Mouse (Mus musculus) forebrain, embryonic 11.5 days (tissue): ENCODE measurements around the gene Wasf2. TPM values are rescaled to one million over a fixed set of nuclear protein-coding genes. Genes with fewer than 3 reads are reported as not detected.
A peak's percentile ranks its signal among the peaks of the same experiment; 100 is the strongest.

ENCODE experiments used
- ATAC-seq: fragments of 200-750 bp; cut with Nextera tagmentation; replicated peaks from 2 replicates; pipeline ENCODE4 v1.8.0; 2017; ENCODE audit warnings: moderate TSS enrichment; ENCODE audit not compliant: low FRiP score
- DNase-seq: peaks from one replicate; pipeline ENCODE4 v3.0.0-alpha.2; 2017; ENCODE audit warnings: low spot score
- H3K27ac ChIP-seq: fragments of 300-500 bp; sonication (generic); 2 replicates; pipeline ENCODE4 v1.5.1; 2014; ENCODE audit warnings: low read depth, low read length
- H3K27me3 ChIP-seq: fragments of 300-500 bp; sonication (generic); 2 replicates; pipeline ENCODE4 v1.6.1; 2014; ENCODE audit warnings: mild to moderate bottlenecking, low read length, mixed read lengths; ENCODE audit not compliant: control insufficient read depth, insufficient read depth
- H3K36me3 ChIP-seq: fragments of 300-500 bp; sonication (generic); 2 replicates; pipeline ENCODE4 v1.6.1; 2014; ENCODE audit warnings: mild to moderate bottlenecking, low read length, moderate library complexity, mixed read lengths; ENCODE audit not compliant: control insufficient read depth, insufficient read depth
- H3K4me1 ChIP-seq: fragments of 300-500 bp; sonication (generic); replicated peaks from 2 replicates; pipeline ENCODE4 v1.6.1; 2014; ENCODE audit warnings: low read length, mixed read lengths; ENCODE audit not compliant: control insufficient read depth, insufficient read depth
- H3K4me2 ChIP-seq: fragments of 300-500 bp; sonication (generic); 2 replicates; pipeline ENCODE4 v1.6.1; 2014; ENCODE audit warnings: low read depth, mild to moderate bottlenecking, low read length, moderate library complexity, mixed read lengths; ENCODE audit not compliant: severe bottlenecking
- H3K4me3 ChIP-seq: fragments of 300-500 bp; sonication (generic); 2 replicates; pipeline ENCODE4 v1.5.1; 2014; ENCODE audit warnings: low read depth, low read length
- H3K9ac ChIP-seq: fragments of 300-500 bp; sonication (generic); 2 replicates; pipeline ENCODE4 v1.6.1; 2014; ENCODE audit warnings: low read length
- H3K9me3 ChIP-seq: fragments of 300-500 bp; sonication (generic); 2 replicates; pipeline ENCODE4 v1.6.1; 2016; ENCODE audit warnings: low read length, mixed read lengths; ENCODE audit not compliant: control insufficient read depth
- WGBS: fragments of 180-500 bp; shearing (Covaris S2); extraction: QIAGEN DNeasy Blood & Tissue Kit; methylation state at CpG from one replicate; pipeline ENCODE4 v1.1.7; 2014; 5-methylcytosine and 5-hydroxymethylcytosine counted together
- polyA plus RNA-seq: library from polyadenylated mRNA; unstranded; fragments of >200 nt; fragmentation: Nextera tagmentation; extraction: Ambion mirVana; gene quantifications from 2 replicates; pipeline ENCODE4 v1.2.1, GENCODE M21; 2014

Gene Wasf2
- polyA plus RNA-seq, 1 experiment from 2014 or later = 28.8 TPM

DNA sequence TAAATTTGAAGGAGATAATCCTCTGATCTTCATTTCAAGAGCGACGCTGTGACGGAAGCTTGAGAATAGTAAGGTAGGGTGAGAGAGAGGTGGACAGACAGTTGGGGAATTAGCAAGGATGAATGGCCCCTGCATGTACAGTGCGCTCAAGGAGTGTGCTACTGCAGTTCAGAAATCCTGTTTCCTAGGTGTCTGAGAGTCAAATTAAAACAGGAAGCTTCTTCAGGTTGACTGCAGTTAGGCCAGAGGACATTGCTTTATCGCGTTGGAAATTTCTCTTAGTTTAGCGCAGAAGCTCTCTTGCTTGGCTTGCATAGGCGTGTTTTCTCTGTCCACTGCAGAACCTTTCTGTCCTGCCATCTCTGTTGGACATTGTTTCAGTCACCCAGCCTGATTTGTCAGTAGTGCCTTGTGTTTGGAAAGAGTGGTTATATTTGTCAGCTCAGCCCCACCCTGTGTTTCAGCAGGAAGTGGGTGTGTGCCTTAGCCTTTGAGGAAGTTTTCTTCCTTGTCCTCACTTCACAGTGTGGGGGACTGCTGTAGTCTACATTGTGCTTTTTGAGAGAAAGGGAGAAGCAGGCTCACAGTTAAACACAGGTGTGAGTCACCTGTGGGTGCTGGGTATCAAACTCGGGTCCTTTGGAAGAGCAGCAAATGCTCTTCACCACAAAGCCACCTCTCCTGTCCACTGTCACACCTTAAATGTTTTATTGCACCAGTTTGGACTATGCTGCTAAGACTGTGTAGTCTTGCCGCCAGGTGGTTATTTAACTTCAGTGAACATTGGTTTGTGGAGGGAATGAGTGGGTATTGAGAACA lies 39.1 kb downstream of the Wasf2 start:
- WGBS = 91% methylated on average over 10 of the region's 10 CpGs

DNA sequence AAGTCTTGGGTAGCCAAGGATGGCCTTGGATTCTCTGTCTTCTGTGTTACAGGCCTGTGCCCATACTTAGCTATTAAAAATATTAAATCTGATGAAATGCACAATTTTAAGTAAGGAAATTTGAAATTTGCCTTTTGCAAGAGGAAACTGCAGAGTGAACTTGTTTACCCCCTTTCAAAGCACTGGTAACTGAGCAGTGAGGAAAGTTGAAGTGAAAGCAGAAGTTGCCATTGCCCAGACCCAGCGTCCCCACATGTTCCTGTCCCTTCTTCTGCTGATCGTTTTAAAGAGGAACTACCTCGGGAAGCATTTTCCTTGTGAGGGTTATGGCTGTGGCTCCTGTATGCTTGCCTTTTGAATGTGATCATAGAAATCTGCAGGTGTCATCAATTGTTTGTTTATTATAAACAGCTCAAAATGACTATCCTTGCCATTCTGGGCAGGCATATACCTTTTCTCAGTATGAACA lies 39.8 kb downstream of the Wasf2 start:
- Histone ChIP-seq H3K9ac (no peak overlapping the region), H3K9me3 (no peaks in the 10 kb centered on the region), H3K4me2 (no peak overlapping the region), H3K27me3 (no peaks in the 10 kb centered on the region), H3K27ac (no peak overlapping the region), H3K4me3 (no peak overlapping the region), H3K4me1 (no peaks in the 10 kb centered on the region), H3K36me3 (no peaks in the 10 kb centered on the region)
- ATAC-seq (no peak), DNase-seq (no peak)
- 84% methylated on average over 3 of the region's 3 CpGs for WGBS

More for the DNA sequence above, 39.1 kb downstream of the Wasf2 start:
- Histone ChIP-seq H3K9ac (no peak overlapping the region), H3K27ac (no peak overlapping the region), H3K36me3 (no peaks in the 10 kb centered on the region), H3K9me3 (no peaks in the 10 kb centered on the region), H3K4me3 (no peak overlapping the region), H3K27me3 (no peaks in the 10 kb centered on the region), H3K4me2 (no peak overlapping the region), H3K4me1 (no peaks in the 10 kb centered on the region)
- no peak for ATAC-seq
- no peak for DNase-seq

DNA sequence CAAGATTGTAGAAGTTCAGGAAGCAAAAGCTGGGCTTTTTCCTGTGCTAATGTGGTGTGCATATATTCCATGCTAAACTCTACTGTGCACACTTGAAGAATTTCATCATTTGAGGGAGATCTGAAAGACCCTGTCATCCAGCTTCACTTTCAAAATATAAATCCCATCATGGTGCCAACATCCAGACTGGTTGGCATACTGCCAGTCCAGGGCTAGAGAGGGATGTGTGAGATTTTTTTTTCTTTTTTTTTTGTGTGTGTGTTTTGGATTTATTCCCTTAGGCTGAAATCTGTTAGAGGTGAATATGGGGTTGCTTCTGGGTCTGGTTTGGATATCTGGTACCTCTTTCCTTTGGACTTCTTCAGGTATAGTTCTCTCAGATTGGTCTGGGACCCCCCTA lies 40.3 kb downstream of the Wasf2 start:
- Histone ChIP-seq H3K9me3 (no peaks in the 10 kb centered on the region), H3K27ac (no peak overlapping the region), H3K36me3 (no peaks in the 10 kb centered on the region), H3K4me3 (no peak overlapping the region), H3K9ac (no peak overlapping the region), H3K4me2 (no peak overlapping the region), H3K27me3 (no peaks in the 10 kb centered on the region), H3K4me1 (no peaks in the 10 kb centered on the region)
- DNase-seq = no peak
- no peak for ATAC-seq

DNA sequence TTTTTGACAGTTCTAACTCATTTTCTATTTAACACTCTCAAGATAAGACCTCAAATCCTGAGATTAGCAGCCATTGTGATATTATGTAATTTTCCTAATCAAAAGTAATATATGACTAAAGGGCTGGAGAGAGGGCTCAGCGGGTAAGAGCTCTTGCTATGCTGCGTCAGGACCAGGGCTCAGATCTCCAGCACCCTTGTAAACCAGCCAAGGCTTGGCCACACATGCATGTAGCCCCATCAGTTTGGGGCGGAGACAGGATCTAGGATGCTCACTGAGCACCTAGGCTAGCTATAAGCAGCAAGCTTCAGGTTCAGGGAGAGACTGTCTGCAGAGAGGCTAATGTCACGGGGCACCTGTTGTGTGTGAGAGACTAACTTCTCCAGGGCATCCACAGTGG lies 42.1 kb downstream of the Wasf2 start:
- Histone ChIP-seq H3K4me3 (no peak overlapping the region), H3K4me2 (no peak overlapping the region), H3K36me3 (no peaks in the 10 kb centered on the region; the same call in 1 of the 2 replicates), H3K27me3 (no peaks in the 10 kb centered on the region), H3K27ac (no peak overlapping the region), H3K9me3 (no peaks in the 10 kb centered on the region), H3K4me1 (0 out of 2 replicates have a peak, but pooled peaks cover 3% of the 10 kb centered on the region), H3K9ac (no peak overlapping the region)
- ATAC-seq = no peak
- 95% methylated on average over 4 of the region's 4 CpGs for WGBS
- no peak for DNase-seq

DNA sequence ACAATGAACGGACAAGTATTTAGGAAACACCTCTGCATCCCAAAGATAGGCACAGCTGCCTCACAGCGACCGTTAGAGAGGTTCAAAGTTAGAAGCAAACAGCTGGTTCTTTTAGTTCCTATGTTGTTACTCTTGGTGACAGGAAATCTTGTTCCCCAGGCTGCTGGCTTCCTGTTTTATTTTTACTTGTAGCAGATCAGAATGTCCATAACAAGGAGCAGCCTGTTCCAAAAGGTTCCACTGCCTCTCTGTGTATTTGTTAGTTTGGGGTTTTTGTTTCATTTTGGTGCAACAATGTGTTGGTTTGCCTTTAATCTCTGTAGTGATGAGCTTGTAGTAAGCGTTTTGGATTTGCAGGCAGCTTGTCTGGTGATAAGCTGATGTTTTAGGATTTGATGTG lies 44.1 kb downstream of the Wasf2 start:
- Histone ChIP-seq H3K4me3 (no peak overlapping the region), H3K9ac (no peak overlapping the region), H3K36me3 (no peaks in the 10 kb centered on the region; the same call in 1 of the 2 replicates), H3K4me1 (0 out of 2 replicates have a peak, but pooled peaks cover 3% of the 10 kb centered on the region), H3K4me2 (no peak overlapping the region), H3K27me3 (no peaks in the 10 kb centered on the region), H3K9me3 (no peaks in the 10 kb centered on the region), H3K27ac (no peak overlapping the region)
- ATAC-seq (no peak), DNase-seq (no peak)
- 87% methylated on average over 4 of the region's 4 CpGs for WGBS

DNA sequence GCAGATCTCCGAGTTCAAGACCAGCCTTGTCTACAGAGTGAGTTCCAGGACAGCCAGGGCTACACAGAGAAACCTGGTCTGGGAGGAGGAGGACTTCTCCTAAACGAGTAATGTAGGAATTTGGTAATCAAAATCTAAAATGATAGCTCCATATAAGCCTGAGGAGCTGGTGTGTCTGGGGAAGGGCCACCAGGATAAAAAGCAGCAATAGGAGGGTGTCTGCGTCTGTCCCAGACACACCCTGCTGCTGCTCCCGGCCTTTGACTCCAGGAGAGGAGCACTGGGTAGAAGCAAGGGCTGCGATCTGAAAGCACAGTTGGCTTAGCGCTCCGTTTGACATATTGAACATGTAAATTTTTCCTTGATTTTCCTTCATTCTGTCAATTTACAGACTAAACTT lies 45.0 kb downstream of the Wasf2 start:
- H3K36me3 ChIP-seq = no peaks in the 10 kb centered on the region; the same call in 1 of the 2 replicates
- H3K4me1 ChIP-seq = 0 out of 2 replicates have a peak, but pooled peaks cover 3% of the 10 kb centered on the region
- no peaks in the 10 kb centered on the region for H3K27me3 ChIP-seq
- DNase-seq = peak; percentile 8
- WGBS = 80% methylated on average over 7 of the region's 7 CpGs
- no peak for ATAC-seq
- H3K27ac ChIP-seq = no peak overlapping the region
- H3K4me2 ChIP-seq = no peak overlapping the region
- H3K4me3 ChIP-seq = no peak overlapping the region
- H3K9ac ChIP-seq = no peak overlapping the region
- no peaks in the 10 kb centered on the region for H3K9me3 ChIP-seq

DNA sequence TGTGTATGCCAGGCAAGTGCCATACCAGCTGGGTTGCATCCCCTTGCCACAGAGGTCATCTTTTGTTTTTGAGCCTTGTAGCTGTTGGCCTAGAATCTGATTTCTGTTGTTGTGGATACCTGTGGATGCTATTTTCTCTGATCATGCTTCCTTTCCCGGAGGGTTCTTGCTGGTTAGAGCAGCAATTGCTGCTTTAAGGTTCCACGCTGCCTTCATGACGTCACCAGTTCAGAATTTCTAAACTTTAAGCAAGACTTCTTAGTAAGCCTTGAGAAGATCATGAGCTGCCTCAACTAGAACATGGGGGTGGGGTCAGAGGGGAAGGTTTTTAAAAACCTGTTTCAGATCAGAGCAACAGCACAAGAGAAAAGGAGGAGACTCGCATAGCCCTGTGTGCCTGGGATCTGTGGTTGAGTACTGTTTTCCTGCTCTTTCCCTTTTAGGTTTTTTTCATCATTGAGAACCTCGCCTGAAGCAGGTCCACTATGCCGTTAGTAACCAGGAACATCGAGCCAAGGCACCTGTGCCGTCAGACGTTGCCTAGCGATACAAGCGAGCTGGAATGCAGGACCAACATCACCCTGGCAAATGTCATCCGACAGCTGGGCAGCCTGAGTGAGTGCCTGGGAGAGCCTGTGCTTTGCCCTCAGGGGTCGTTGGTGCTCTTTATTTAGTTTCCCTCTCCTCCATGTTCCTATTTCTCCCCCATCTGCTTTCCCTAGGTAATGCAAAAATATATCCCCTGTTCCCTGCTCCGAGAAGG lies 45.9 kb downstream of the Wasf2 start:
- no peak for ATAC-seq
- H3K4me1 ChIP-seq = 0 out of 2 replicates have a peak, but pooled peaks cover 3% of the 10 kb centered on the region
- no peaks in the 10 kb centered on the region; the same call in 1 of the 2 replicates for H3K36me3 ChIP-seq
- H3K27ac ChIP-seq = peak overlapping the region; percentile 37
- no peak overlapping the region for H3K4me3 ChIP-seq
- H3K4me2 ChIP-seq = no peak overlapping the region
- no peaks in the 10 kb centered on the region for H3K9me3 ChIP-seq
- no peak for DNase-seq
- no peak overlapping the region; the same call in 1 of the 2 replicates for H3K9ac ChIP-seq
- WGBS = 73% methylated on average over 14 of the region's 14 CpGs
- H3K27me3 ChIP-seq = no peaks in the 10 kb centered on the region

DNA sequence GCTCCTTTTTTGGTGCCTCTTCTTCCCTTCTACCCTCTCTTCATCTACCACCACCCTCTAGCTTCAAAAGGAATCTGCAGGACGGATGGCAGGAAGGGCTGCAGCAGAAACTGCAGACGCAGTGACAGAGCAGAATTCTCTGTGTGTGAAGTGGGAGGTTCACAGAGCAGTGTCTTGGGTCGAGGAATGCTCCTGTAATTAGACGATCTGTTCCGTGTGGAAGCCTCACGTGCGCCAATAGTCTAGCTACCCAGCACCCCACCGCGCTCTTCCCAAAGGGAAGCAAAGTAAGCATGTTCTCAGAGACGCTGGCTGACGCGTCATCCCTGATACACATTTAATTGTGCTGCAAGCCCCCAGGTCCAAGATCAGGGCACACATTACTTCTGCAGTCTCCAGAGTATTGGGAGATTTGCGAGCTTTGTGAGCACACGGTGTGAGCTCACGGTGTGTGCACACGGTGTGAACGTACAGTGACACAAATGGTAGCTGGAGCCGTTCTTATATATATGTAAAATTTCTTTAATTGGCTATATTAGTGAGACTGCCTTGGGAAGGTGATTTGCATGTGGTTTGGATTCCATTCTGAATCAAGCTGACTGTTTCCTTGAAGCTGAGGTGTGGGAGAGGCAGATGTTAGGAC lies 46.6 kb downstream of the Wasf2 start:
- 88% methylated on average over 18 of the region's 18 CpGs for WGBS
- H3K4me3 ChIP-seq = no peak overlapping the region
- 0 out of 2 replicates have a peak, but pooled peaks cover 3% of the 10 kb centered on the region for H3K4me1 ChIP-seq
- no peaks in the 10 kb centered on the region for H3K27me3 ChIP-seq
- DNase-seq (no peak), ATAC-seq (no peak)
- H3K9me3 ChIP-seq = no peaks in the 10 kb centered on the region
- H3K9ac ChIP-seq = no peak overlapping the region; the same call in 1 of the 2 replicates
- peak overlapping the region; percentile 37 for H3K27ac ChIP-seq
- no peak overlapping the region for H3K4me2 ChIP-seq
- H3K36me3 ChIP-seq = no peaks in the 10 kb centered on the region; the same call in 1 of the 2 replicates
